Mouse (Mus musculus) CH12.LX (cell line): ENCODE results near the gene Cyp24a1.

Experiments
- CTCF ChIP-seq, 2 experiments: IDR thresholded peaks in 1 of 2; conservative IDR thresholded peaks in 1 of 2; 2 replicates each; pipeline ENCODE4 v1.5.1; 2011 to 2012; ENCODE audit warnings: low read depth in 2 of 2, low read length in 2 of 2, improper control_type of control experiment in 1 of 2, inconsistent platforms in 1 of 2, mild to moderate bottlenecking in 1 of 2, moderate library complexity in 1 of 2
- E2F4 ChIP-seq: IDR thresholded peaks from 2 replicates; pipeline ENCODE4 v1.6.1; 2011; ENCODE audit warnings: low read depth, low read length, improper control_type of control experiment; ENCODE audit not compliant: insufficient replicate concordance
- GABPA ChIP-seq: IDR thresholded peaks from 2 replicates; pipeline ENCODE4 v1.6.1; 2012; ENCODE audit warnings: low read depth, low read length, improper control_type of control experiment, inconsistent platforms; ENCODE audit not compliant: insufficient replicate concordance
- KAT2A ChIP-seq: IDR thresholded peaks from 2 replicates; pipeline ENCODE4 v1.6.1; 2012; ENCODE audit warnings: low read length, improper control_type of control experiment, inconsistent platforms; ENCODE audit not compliant: insufficient replicate concordance
- MAFK ChIP-seq: IDR thresholded peaks from 2 replicates; pipeline ENCODE4 v1.6.1; 2011; ENCODE audit warnings: low read length, improper control_type of control experiment; ENCODE audit not compliant: insufficient replicate concordance
- MEF2A ChIP-seq: IDR thresholded peaks from 2 replicates; pipeline ENCODE4 v1.6.1; 2014; ENCODE audit warnings: low read depth, mild to moderate bottlenecking, inconsistent platforms, low read length, improper control_type of control experiment, borderline replicate concordance
- MYC ChIP-seq: IDR thresholded peaks from 2 replicates; pipeline ENCODE4 v1.6.1; 2011; ENCODE audit warnings: low read depth, mild to moderate bottlenecking, improper control_type of control experiment, low read length
- POLR2A ChIP-seq: IDR thresholded peaks from 2 replicates; pipeline ENCODE4 v1.6.1; 2011; ENCODE audit warnings: low read depth, mild to moderate bottlenecking, improper control_type of control experiment, low read length
- POLR2AphosphoS2 ChIP-seq: IDR thresholded peaks from 2 replicates; pipeline ENCODE4 v1.6.1; 2011; ENCODE audit warnings: low read depth, low read length, improper control_type of control experiment
- RCOR1 ChIP-seq: conservative IDR thresholded peaks from 2 replicates; pipeline ENCODE4 v1.6.1; 2012; ENCODE audit warnings: low read depth, mild to moderate bottlenecking, inconsistent platforms, low read length, improper control_type of control experiment
- ZC3H11A ChIP-seq: IDR thresholded peaks from 2 replicates; pipeline ENCODE4 v1.6.1; 2012; ENCODE audit warnings: low read depth, mild to moderate bottlenecking, inconsistent platforms, low read length, improper control_type of control experiment
- ZNF384 ChIP-seq: IDR thresholded peaks from 2 replicates; pipeline ENCODE4 v1.6.1; 2012; ENCODE audit warnings: low read depth, low read length, improper control_type of control experiment, inconsistent platforms

GRCm38 (mm10) chr2:170526513-170526912 is 29.6 kb upstream of the Cyp24a1 start:
- TF ChIP-seq MEF2A (no peak), MYC (no peak), KAT2A (no peak), POLR2A (no peak), GABPA (no peak), RCOR1 (no peak), CTCF (conservative IDR thresholded peaks at IDR 0.05 in 1 of 2, IDR thresholded peaks at IDR 0.05 in 1 of 2; ENCODE audit: low read depth in 2 of 2, low read length in 2 of 2) (no peak), ZNF384 (no peak), E2F4 (no peak), ZC3H11A (no peak), POLR2AphosphoS2 (no peak), MAFK (no peak)
